Mouse (Mus musculus) urinary bladder, adult 2 months (tissue): ENCODE results near the gene Gm3411. TPM values are rescaled to one million over a fixed set of nuclear protein-coding genes. Genes with fewer than 3 reads are reported as not detected.
"Not testable (repeated sequence)": the region's sequence is repeated elsewhere in the genome, so short reads cannot be mapped to it uniquely, and the experiment has no call there.

Experiments
- DNase-seq: peaks from one replicate; pipeline ENCODE4 v3.0.0; 2022; ENCODE audit warnings: low spot score
- polyA plus RNA-seq: library from polyadenylated mRNA; depleted of rRNA; stranded (reverse); fragments of >200 nt; gene quantifications from 2 replicates; pipeline ENCODE4 v1.2.3, GENCODE M21; 2012; rRNA removed

Gm3411 gene
- 0.62 and 1.1 TPM in 2 replicates for polyA plus RNA-seq

DNA sequence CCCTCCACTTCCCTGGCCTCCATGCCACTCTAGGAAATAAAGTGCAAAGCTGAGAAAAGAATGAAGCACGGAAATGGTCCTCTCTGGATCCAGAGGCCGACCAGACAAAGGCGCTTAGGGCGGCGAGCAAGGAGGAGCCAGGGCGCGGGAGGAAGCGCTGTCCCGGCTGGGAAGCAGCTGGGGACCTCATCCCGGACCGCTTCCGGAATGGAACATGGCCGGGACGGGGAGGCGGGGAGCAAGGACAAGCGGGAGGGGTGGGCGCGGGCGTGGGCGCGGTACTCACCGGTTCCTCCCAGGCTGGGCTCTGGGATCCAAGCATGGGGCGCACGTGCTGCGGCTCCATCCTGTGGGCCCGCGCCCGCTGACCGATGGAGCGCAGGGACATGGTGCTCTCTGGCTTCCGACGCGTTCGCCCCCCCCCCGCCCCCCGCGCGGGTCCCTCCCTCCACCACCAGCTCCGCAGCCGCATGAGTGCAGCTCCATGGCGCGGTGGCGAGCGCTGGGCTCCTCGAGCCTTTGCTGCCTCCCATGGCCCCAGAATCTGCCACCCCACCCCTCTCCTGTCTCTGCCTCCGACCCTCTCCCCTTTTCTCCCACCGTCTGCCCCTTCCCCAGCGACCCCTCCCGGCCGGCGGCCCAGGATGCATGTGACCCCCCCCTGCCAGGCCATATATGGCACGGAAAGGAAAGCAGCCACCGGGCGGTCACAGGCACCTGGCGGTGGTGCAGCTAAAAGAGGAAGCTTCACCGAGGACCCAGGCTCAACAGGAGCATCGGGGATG, at the start of gene Gm3411:
TSS of gene Gm3411 (minus strand) at position 320 of the 785 bp plus-strand sequence.
- DNase-seq: peak; percentile 45

DNA sequence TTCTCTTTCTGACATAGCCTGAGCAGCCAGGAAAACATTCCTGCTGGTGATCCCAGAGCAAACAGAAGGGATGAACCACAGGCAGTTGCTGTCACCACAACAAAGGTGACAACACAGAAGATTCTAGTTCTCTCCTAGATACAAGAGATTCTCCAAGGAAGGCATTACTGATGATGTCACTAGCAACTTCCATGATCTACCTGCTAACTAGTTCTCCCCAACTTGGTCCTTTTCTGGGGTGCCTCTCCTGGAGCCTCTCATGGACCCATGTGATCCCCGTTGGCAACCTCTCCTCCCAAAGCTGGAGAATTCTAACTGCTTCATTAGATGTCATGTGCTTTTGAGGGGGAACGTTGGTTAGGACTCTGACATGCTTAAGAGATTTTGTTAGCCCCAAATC, 17.7 kb upstream of the Gm3411 start, which contains the start of gene Gm21103:
TSS of gene Gm21103 (minus strand) at position 101 of the 400 bp plus-strand sequence.
- not testable (repeated sequence) for DNase-seq

DNA sequence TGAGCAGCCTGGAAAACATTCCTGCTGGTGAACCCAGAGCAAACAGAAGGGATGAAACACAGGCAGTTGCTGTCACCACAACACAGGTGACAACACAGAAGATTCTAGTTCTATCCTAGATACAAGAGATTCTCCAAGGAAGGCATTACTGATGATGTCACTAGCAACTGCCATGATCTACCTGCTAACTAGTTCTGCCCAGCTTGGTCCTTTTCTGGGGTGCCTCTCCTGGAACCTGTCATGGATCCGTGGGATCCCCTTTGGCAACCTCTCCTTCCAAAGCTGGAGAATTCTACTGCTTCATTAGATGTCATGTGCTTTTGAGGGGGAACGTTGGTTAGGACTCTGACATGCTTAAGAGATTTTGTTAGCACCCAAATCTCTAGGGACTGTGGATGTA, 67.9 kb downstream of the Gm3411 start, which contains the start of gene Gm21560:
TSS of gene Gm21560 (minus strand) at position 101 of the 400 bp plus-strand sequence.
- DNase-seq: not testable (repeated sequence)

Other genes starting within 250 kb of the Gm3411 start
- gene Gm6337, start 229.0 kb downstream of the Gm3411 start, polyA plus RNA-seq: not detected in 2 replicates
- 5.1 and 7.5 TPM in 2 replicates for gene Gm8206, start 193.3 kb downstream of the Gm3411 start, polyA plus RNA-seq
- 5.9 and 9.3 TPM in 2 replicates for gene Gm3468, start 178.6 kb downstream of the Gm3411 start, polyA plus RNA-seq
- not detected in 2 replicates for gene Gm3476, start 161.4 kb downstream of the Gm3411 start, polyA plus RNA-seq
- gene Gm21560, start 68.0 kb downstream of the Gm3411 start, polyA plus RNA-seq: not detected in 2 replicates
- not detected in 2 replicates for gene Gm21103, start 17.6 kb upstream of the Gm3411 start, polyA plus RNA-seq
- gene Gm3618, start 56.4 kb upstream of the Gm3411 start, polyA plus RNA-seq: not detected in 2 replicates
- not detected in 2 replicates for gene Gm16440, start 103.1 kb upstream of the Gm3411 start, polyA plus RNA-seq
- gene Gm3591, start 125.2 kb upstream of the Gm3411 start, polyA plus RNA-seq: 0.40 and 0.74 TPM in 2 replicates
- gene Gm3594, start 157.4 kb upstream of the Gm3411 start, polyA plus RNA-seq: not detected in 2 replicates